Mouse (Mus musculus) lung, embryonic 14.5 days (tissue): Measurements from ENCODE around the gene Fam219a. TPM values are rescaled to one million over a fixed set of nuclear protein-coding genes. Genes with fewer than 3 reads are reported as not detected.

Experiments used
- ATAC-seq: fragments of 200-750 bp; cut with Nextera tagmentation; 2 replicates; pipeline ENCODE4 v1.8.0; 2017; ENCODE audit warnings: mild to moderate bottlenecking, moderate TSS enrichment, moderate library complexity; ENCODE audit not compliant: insufficient read depth
- DNase-seq: peaks from one replicate; pipeline ENCODE4 v3.0.0-alpha.2; 2015
- H3K27ac ChIP-seq: fragments of 300-500 bp; sonication (generic); 2 replicates; pipeline ENCODE4 v1.5.1; 2014; ENCODE audit warnings: low read depth, mild to moderate bottlenecking, moderate library complexity
- H3K27me3 ChIP-seq: fragments of 300-500 bp; sonication (generic); 2 replicates; pipeline ENCODE4 v1.6.1; 2014; ENCODE audit warnings: low read length, control low read depth; ENCODE audit not compliant: insufficient read depth
- H3K36me3 ChIP-seq: fragments of 300-500 bp; sonication (generic); 2 replicates; pipeline ENCODE4 v1.6.1; 2014; ENCODE audit warnings: control low read depth; ENCODE audit not compliant: insufficient read depth
- H3K4me1 ChIP-seq: fragments of 300-500 bp; sonication (generic); 2 replicates; pipeline ENCODE4 v1.6.1; 2014; ENCODE audit warnings: antibody characterized with exemption, control low read depth; ENCODE audit not compliant: insufficient read depth
- H3K4me2 ChIP-seq: fragments of 300-500 bp; sonication (generic); 2 replicates; pipeline ENCODE4 v1.6.1; 2014; ENCODE audit warnings: mild to moderate bottlenecking
- H3K4me3 ChIP-seq: fragments of 300-500 bp; sonication (generic); 2 replicates; pipeline ENCODE4 v1.5.1; 2014; ENCODE audit warnings: low read depth, low read length
- H3K9ac ChIP-seq: fragments of 300-500 bp; sonication (generic); 2 replicates; pipeline ENCODE4 v1.6.1; 2014
- H3K9me3 ChIP-seq: fragments of 300-500 bp; sonication (generic); 2 replicates; pipeline ENCODE4 v1.6.1; 2016; ENCODE audit warnings: low read depth, low read length, control low read depth
- CTCF ChIP-seq: IDR thresholded peaks from 2 replicates; pipeline ENCODE4 v1.5.1; 2016; ENCODE audit warnings: antibody characterized with exemption, low read depth
- WGBS: fragments of 180-500 bp; shearing (Covaris S2); extraction: QIAGEN DNeasy Blood & Tissue Kit; methylation state at CpG from one replicate; pipeline ENCODE4 v1.1.7; 2014; 5-methylcytosine and 5-hydroxymethylcytosine counted together
- polyA plus RNA-seq: library from polyadenylated mRNA; unstranded; fragments of >200 nt; fragmentation: Nextera tagmentation; extraction: Ambion mirVana; gene quantifications from 2 replicates; pipeline ENCODE4 v1.2.1, GENCODE M21; 2014

Fam219a gene
- polyA plus RNA-seq, 1 experiment from 2014 or later: 2.0 TPM

GRCm38 (mm10) chr4:41527996-41528395 lies 41.3 kb downstream of the Fam219a start:
- H3K4me2 ChIP-seq: no peak overlapping the region
- DNase-seq (peak; percentile 70), ATAC-seq (no peak)
- WGBS: 21% methylated on average over 8 of the region's 8 CpGs
- H3K9ac ChIP-seq: no peak overlapping the region
- no peak overlapping the region for H3K27ac ChIP-seq
- no peaks in the 10 kb centered on the region for H3K9me3 ChIP-seq
- TF ChIP-seq CTCF: no peak
- H3K27me3 ChIP-seq: 0 out of 2 replicates have a peak, but pooled peaks cover 4% of the 10 kb centered on the region
- peaks cover 4% of the 10 kb centered on the region; the same call in 1 of the 2 replicates for H3K4me1 ChIP-seq
- H3K36me3 ChIP-seq: no peaks in the 10 kb centered on the region
- no peak overlapping the region for H3K4me3 ChIP-seq

GRCm38 (mm10) chr4:41527076-41527475 lies 42.3 kb downstream of the Fam219a start:
- Histone ChIP-seq H3K4me2 (no peak overlapping the region), H3K27ac (no peak overlapping the region), H3K4me1 (peaks cover 4% of the 10 kb centered on the region; the same call in 1 of the 2 replicates), H3K9me3 (no peaks in the 10 kb centered on the region), H3K27me3 (0 out of 2 replicates have a peak, but pooled peaks cover 4% of the 10 kb centered on the region), H3K36me3 (no peaks in the 10 kb centered on the region), H3K9ac (no peak overlapping the region), H3K4me3 (no peak overlapping the region)
- no peak for ATAC-seq
- no peak for DNase-seq
- WGBS: 44% methylated on average over 13 of the region's 13 CpGs
- no peak for TF ChIP-seq CTCF

GRCm38 (mm10) chr4:41526553-41526952 lies 42.8 kb downstream of the Fam219a start:
- DNase-seq: no peak
- WGBS: 54% methylated on average over 7 of the region's 7 CpGs

DNA sequence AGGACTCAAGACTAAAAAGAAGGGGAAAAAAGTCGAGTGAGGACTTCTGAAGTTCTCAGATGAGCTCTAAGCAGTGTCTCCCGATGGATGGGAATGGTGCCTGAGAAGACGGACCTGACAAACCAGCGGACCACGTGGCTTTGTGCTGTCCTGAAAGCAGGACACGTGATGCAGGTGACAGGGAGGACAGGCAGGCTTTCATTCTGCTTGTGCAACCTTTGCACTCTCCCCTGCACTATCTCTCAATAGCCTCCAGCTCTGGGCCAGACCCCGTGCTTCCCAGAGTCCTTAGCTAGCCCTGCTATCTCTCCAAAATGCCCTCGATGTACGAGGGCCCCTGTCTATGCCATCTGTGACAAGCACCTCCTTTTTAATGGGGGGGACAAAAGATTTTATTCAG lies 44.5 kb downstream of the Fam219a start:
- no peak for TF ChIP-seq CTCF
- DNase-seq: no peak
- Histone ChIP-seq H3K36me3 (no peaks in the 10 kb centered on the region), H3K4me3 (no peak overlapping the region), H3K4me2 (no peak overlapping the region), H3K27me3 (0 out of 2 replicates have a peak, but pooled peaks cover 6% of the 10 kb centered on the region), H3K9me3 (no peaks in the 10 kb centered on the region), H3K27ac (no peak overlapping the region), H3K4me1 (peaks cover 4% of the 10 kb centered on the region; the same call in 1 of the 2 replicates), H3K9ac (no peak overlapping the region)
- WGBS: 60% methylated on average over 9 of the region's 9 CpGs
- no peak for ATAC-seq

More at GRCm38 (mm10) chr4:41526553-41526952, 42.8 kb downstream of the Fam219a start:
- 0 out of 2 replicates have a peak, but pooled peaks cover 4% of the 10 kb centered on the region for H3K27me3 ChIP-seq
- no peak overlapping the region for H3K4me3 ChIP-seq
- H3K4me2 ChIP-seq: no peak overlapping the region
- H3K36me3 ChIP-seq: no peaks in the 10 kb centered on the region
- no peaks in the 10 kb centered on the region for H3K9me3 ChIP-seq
- H3K9ac ChIP-seq: no peak overlapping the region
- ATAC-seq: no peak
- TF ChIP-seq CTCF: no peak
- H3K4me1 ChIP-seq: peaks cover 4% of the 10 kb centered on the region; the same call in 1 of the 2 replicates
- no peak overlapping the region for H3K27ac ChIP-seq

GRCm38 (mm10) chr4:41523839-41524238 lies 45.5 kb downstream of the Fam219a start:
- Histone ChIP-seq H3K9ac (no peak overlapping the region), H3K4me2 (no peak overlapping the region), H3K4me3 (no peak overlapping the region), H3K27me3 (0 out of 2 replicates have a peak, but pooled peaks cover 6% of the 10 kb centered on the region), H3K36me3 (no peaks in the 10 kb centered on the region), H3K27ac (no peak overlapping the region), H3K4me1 (peaks cover 4% of the 10 kb centered on the region; the same call in 1 of the 2 replicates), H3K9me3 (no peaks in the 10 kb centered on the region)
- 72% methylated on average over 7 of the region's 7 CpGs for WGBS
- ATAC-seq: no peak
- TF ChIP-seq CTCF: no peak
- no peak for DNase-seq

DNA sequence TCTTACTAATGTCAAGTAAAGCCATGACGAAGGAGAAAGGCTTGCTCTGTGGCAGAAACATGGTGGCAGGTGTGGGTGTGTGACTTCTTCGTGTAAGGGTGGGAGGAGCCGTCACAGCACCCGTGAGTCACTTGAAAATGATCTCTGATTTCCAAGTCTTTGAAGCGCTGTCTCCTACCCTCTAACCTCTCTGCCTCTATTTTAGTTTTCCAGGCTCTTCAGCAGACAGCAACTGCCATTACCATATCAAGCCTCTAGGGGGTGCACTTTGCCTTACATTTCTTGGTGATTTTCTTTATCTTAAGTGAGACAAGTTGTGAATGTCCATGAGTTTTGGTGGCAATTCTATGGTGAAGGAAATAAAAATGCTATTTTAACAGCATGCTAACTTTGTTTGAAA lies 46.5 kb downstream of the Fam219a start:
- peak; percentile 82 for DNase-seq

DNA sequence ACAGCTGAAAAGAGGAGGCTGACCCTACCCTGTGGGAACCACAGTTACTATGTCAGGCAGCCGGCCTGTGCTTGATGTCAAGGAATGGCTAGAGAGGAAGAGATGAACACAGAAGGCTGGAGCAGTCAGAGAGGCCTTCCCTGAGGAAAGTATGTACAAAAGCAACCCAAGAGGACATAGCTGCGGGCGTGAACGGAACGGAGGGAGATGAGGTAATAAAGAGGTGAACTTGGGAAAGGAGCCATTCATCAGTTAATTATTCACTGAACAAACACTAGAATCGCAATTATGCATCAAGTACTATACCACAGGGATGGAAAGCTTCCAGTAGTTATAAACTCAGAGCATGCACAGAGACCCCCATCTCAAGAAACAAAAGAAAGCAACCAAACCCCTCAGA lies 47.2 kb downstream of the Fam219a start:
- 64% methylated on average over 6 of the region's 6 CpGs for WGBS
- H3K36me3 ChIP-seq: no peaks in the 10 kb centered on the region
- no peak overlapping the region for H3K4me3 ChIP-seq
- no peak for ATAC-seq
- no peak for TF ChIP-seq CTCF
- no peak for DNase-seq
- no peak overlapping the region for H3K4me2 ChIP-seq
- H3K27ac ChIP-seq: no peak overlapping the region
- no peak overlapping the region for H3K9ac ChIP-seq
- H3K9me3 ChIP-seq: no peaks in the 10 kb centered on the region
- no peaks in the 10 kb centered on the region for H3K4me1 ChIP-seq
- 0 out of 2 replicates have a peak, but pooled peaks cover 6% of the 10 kb centered on the region for H3K27me3 ChIP-seq

More for the DNA sequence above, 46.5 kb downstream of the Fam219a start:
- TF ChIP-seq CTCF: peak; percentile 75
- H3K9ac ChIP-seq: no peak overlapping the region
- no peaks in the 10 kb centered on the region for H3K36me3 ChIP-seq
- ATAC-seq: no peak
- H3K27me3 ChIP-seq: 0 out of 2 replicates have a peak, but pooled peaks cover 6% of the 10 kb centered on the region
- no peaks in the 10 kb centered on the region for H3K9me3 ChIP-seq
- no peaks in the 10 kb centered on the region for H3K4me1 ChIP-seq
- H3K4me3 ChIP-seq: no peak overlapping the region
- no peak overlapping the region for H3K27ac ChIP-seq
- WGBS: 31% methylated on average over 5 of the region's 5 CpGs
- H3K4me2 ChIP-seq: no peak overlapping the region
